Mouse (Mus musculus) liver, embryonic 14.5 days (tissue): ENCODE results near the gene Gen1.

Experiments
- CTCF ChIP-seq: IDR thresholded peaks from 2 replicates; pipeline ENCODE4 v1.5.1; 2016; ENCODE audit warnings: antibody characterized with exemption, low read depth, control low read depth
- EP300 ChIP-seq: IDR thresholded peaks from 2 replicates; pipeline ENCODE4 v1.6.1; 2016; ENCODE audit warnings: antibody characterized with exemption, low read depth

DNA sequence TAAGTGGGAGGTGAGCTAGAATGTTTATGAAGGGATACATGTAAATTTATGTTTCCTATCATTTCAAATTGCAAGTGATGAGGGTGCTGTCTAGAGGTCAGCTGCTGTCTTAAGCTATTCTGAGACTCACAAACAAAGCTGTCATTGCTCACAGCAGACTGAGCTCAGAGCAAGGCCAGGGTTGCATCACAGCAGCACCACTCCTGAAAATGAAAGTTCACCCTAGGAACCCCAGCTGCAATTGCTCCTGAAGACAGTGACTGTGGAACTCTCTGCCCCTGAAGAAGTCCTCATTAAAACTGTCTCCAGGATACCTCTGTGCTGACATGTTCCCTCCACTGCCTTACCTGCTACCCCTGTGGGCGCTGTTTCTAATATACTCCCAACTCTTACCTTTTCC is 70.6 kb downstream of the Gen1 start:
- TF ChIP-seq CTCF (no peak), EP300 (no peak)
